Mouse (Mus musculus): ENCODE measurements around the gene Olfr610. TPM values are rescaled to one million over a fixed set of nuclear protein-coding genes. Genes with fewer than 3 reads are reported as not detected.

Olfr610 gene
- not detected in 2 replicates for polyA plus RNA-seq (2012; rRNA removed)

GRCm38 (mm10) chr7:103512022-103512421 lies at the start of gene Olfr610:
TSS of gene Olfr610 (minus strand) at chr7:103512122.

GRCm38 (mm10) chr7:103555779-103556178 lies 43.9 kb upstream of the Olfr610 start, which contains the start of gene Olfr615:
TSS of gene Olfr615 (plus strand) at chr7:103556079.

GRCm38 (mm10) chr7:103547774-103548173 lies 35.9 kb upstream of the Olfr610 start, which contains the start of gene Olfr613:
TSS of gene Olfr613 (plus strand) at chr7:103548074.

GRCm38 (mm10) chr7:103542617-103543016 lies 30.7 kb upstream of the Olfr610 start, which contains the start of gene Olfr612:
TSS of gene Olfr612 (minus strand) at chr7:103542717.

GRCm38 (mm10) chr7:103520746-103521145 lies 8.8 kb upstream of the Olfr610 start, which contains the start of gene Olfr611:
TSS of gene Olfr611 (minus strand) at chr7:103520846.

GRCm38 (mm10) chr7:103497962-103498361 lies 14.0 kb downstream of the Olfr610 start, which contains the start of gene Olfr609:
TSS of gene Olfr609 (minus strand) at chr7:103498062.

GRCm38 (mm10) chr7:103469577-103469976 lies 42.3 kb downstream of the Olfr610 start, which contains the start of gene Olfr608:
TSS of gene Olfr608 (plus strand) at chr7:103469877.

Other genes starting within 250 kb of the Olfr610 start
- gene Olfr596, start 206.5 kb downstream of the Olfr610 start, polyA plus RNA-seq (2012; rRNA removed): not detected in 2 replicates
- gene Olfr597, start 195.8 kb downstream of the Olfr610 start, polyA plus RNA-seq (2012; rRNA removed): not detected in 2 replicates
- not detected in 2 replicates for gene Olfr598, start 188.6 kb downstream of the Olfr610 start, polyA plus RNA-seq (2012; rRNA removed)
- not detected in 2 replicates for gene Olfr599, start 176.2 kb downstream of the Olfr610 start, polyA plus RNA-seq (2012; rRNA removed)
- gene Olfr600, start 162.5 kb downstream of the Olfr610 start, polyA plus RNA-seq (2012; rRNA removed): not detected in 2 replicates
- not detected in 2 replicates for gene Olfr601, start 149.5 kb downstream of the Olfr610 start, polyA plus RNA-seq (2012; rRNA removed)
- gene Olfr603, start 125.9 kb downstream of the Olfr610 start, polyA plus RNA-seq (2012; rRNA removed): not detected in 2 replicates
- gene Usp17lc, start 97.0 kb downstream of the Olfr610 start, polyA plus RNA-seq (2012; rRNA removed): not detected in 2 replicates
- gene Olfr605, start 66.7 kb downstream of the Olfr610 start, polyA plus RNA-seq (2012; rRNA removed): not detected in 2 replicates
- gene Olfr606, start 63.1 kb downstream of the Olfr610 start, polyA plus RNA-seq (2012; rRNA removed): not detected in 2 replicates
- gene Olfr607, start 48.0 kb downstream of the Olfr610 start, polyA plus RNA-seq (2012; rRNA removed): not detected in 2 replicates
- not detected in 2 replicates for gene Olfr608, start 42.2 kb downstream of the Olfr610 start, polyA plus RNA-seq (2012; rRNA removed)
- not detected in 2 replicates for gene Olfr609, start 14.1 kb downstream of the Olfr610 start, polyA plus RNA-seq (2012; rRNA removed)
- not detected in 2 replicates for gene Olfr611, start 8.7 kb upstream of the Olfr610 start, polyA plus RNA-seq (2012; rRNA removed)
- not detected in 2 replicates for gene Olfr612, start 30.6 kb upstream of the Olfr610 start, polyA plus RNA-seq (2012; rRNA removed)
- gene Olfr613, start 36.0 kb upstream of the Olfr610 start, polyA plus RNA-seq (2012; rRNA removed): not detected in 2 replicates
- not detected in 2 replicates for gene Olfr615, start 44.0 kb upstream of the Olfr610 start, polyA plus RNA-seq (2012; rRNA removed)
- gene Olfr616, start 57.0 kb upstream of the Olfr610 start, polyA plus RNA-seq (2012; rRNA removed): not detected in 2 replicates
- not detected in 2 replicates for gene Olfr617, start 60.9 kb upstream of the Olfr610 start, polyA plus RNA-seq (2012; rRNA removed)
- gene Olfr618, start 78.0 kb upstream of the Olfr610 start, polyA plus RNA-seq (2012; rRNA removed): not detected in 2 replicates
- not detected in 2 replicates for gene Olfr619, start 88.5 kb upstream of the Olfr610 start, polyA plus RNA-seq (2012; rRNA removed)
- gene Olfr620, start 100.4 kb upstream of the Olfr610 start, polyA plus RNA-seq (2012; rRNA removed): not detected in 2 replicates
- 0.02 TPM in 1 of 2 replicates, not detected in the other for gene Olfr622, start 130.6 kb upstream of the Olfr610 start, polyA plus RNA-seq (2012; rRNA removed)
- gene Olfr623, start 151.6 kb upstream of the Olfr610 start, polyA plus RNA-seq (2012; rRNA removed): not detected in 2 replicates
- 0.01 TPM in 2 replicates for gene Olfr624, start 159.1 kb upstream of the Olfr610 start, polyA plus RNA-seq (2012; rRNA removed)
- not detected in 2 replicates for gene Olfr625-ps1, start 170.6 kb upstream of the Olfr610 start, polyA plus RNA-seq (2012; rRNA removed)
- not detected in 2 replicates for gene Olfr243, start 202.5 kb upstream of the Olfr610 start, polyA plus RNA-seq (2012; rRNA removed)
- gene Olfr628, start 218.3 kb upstream of the Olfr610 start, polyA plus RNA-seq (2012; rRNA removed): not detected in 2 replicates
- 0.03 and 0.10 TPM in 2 replicates for gene Olfr629, start 232.8 kb upstream of the Olfr610 start, polyA plus RNA-seq (2012; rRNA removed)
- 0.01 and 0.02 TPM in 2 replicates for gene Olfr630, start 245.2 kb upstream of the Olfr610 start, polyA plus RNA-seq (2012; rRNA removed)

Data from liver, embryonic 18 days (tissue).